Mouse (Mus musculus): ENCODE results near the gene Arhgef28. TPM values are rescaled to one million over a fixed set of nuclear protein-coding genes. Genes with fewer than 3 reads are reported as not detected.

Arhgef28 gene
- 14.7 and 15.1 TPM in 2 replicates for polyA plus RNA-seq (2016; fragmentation: Nextera tagmentation; extraction: Ambion mirVana)

GRCm38 (mm10) chr13:98205771-98206545 lies at the start of gene Arhgef28:
Arhgef28 (minus strand) TSS chr13:98206439.
- WGBS = under 1% methylated on average over 47 of the region's 76 CpGs
- H3K4me3 ChIP-seq = peak within 1 kb of the TSS; percentile 61
- peaks cover 9% of the 10 kb centered on the region for H3K4me1 ChIP-seq
- peak within 1 kb of the TSS; percentile 89 for H3K4me2 ChIP-seq (replicated peaks)
- H3K9ac ChIP-seq = peak within 1 kb of the TSS; percentile 67
- H3K27me3 ChIP-seq = peaks cover 7% of the 10 kb centered on the region; the same call in 1 of the 2 replicates
- H3K9me3 ChIP-seq = no peaks in the 10 kb centered on the region
- peak within 1 kb of the TSS; percentile 54 for H3K27ac ChIP-seq
- H3K36me3 ChIP-seq = no peaks in the 10 kb centered on the region
- ATAC-seq (ENCODE audit: insufficient number of reproducible peaks, insufficient read depth, low FRiP score, low TSS enrichment) = peak; percentile 83

- H3K9me3 ChIP-seq = no peaks in the 10 kb centered on the region
- no peaks in the 10 kb centered on the region for H3K27me3 ChIP-seq
- H3K27ac ChIP-seq = no peak overlapping the region
- no peak overlapping the region for H3K4me2 ChIP-seq (replicated peaks)
- ATAC-seq (ENCODE audit: insufficient number of reproducible peaks, insufficient read depth, low FRiP score, low TSS enrichment) = no peak
- H3K9ac ChIP-seq = no peak overlapping the region
- peaks cover 66% of the 10 kb centered on the region for H3K36me3 ChIP-seq
- no peaks in the 10 kb centered on the region for H3K4me1 ChIP-seq
- no peak overlapping the region for H3K4me3 ChIP-seq
- 74% methylated on average over 9 of the region's 9 CpGs for WGBS
These were observed 48.7 kb upstream of the Arhgef28 start for GRCm38 (mm10) chr13:98254921-98255320.

GRCm38 (mm10) chr13:98249594-98249993 lies 43.4 kb upstream of the Arhgef28 start:
- Histone ChIP-seq H3K36me3 (peaks cover 59% of the 10 kb centered on the region), H3K9me3 (no peaks in the 10 kb centered on the region), H3K4me1 (no peaks in the 10 kb centered on the region), H3K4me3 (no peak overlapping the region), H3K4me2 (replicated peaks) (no peak overlapping the region), H3K9ac (no peak overlapping the region), H3K27me3 (no peaks in the 10 kb centered on the region), H3K27ac (no peak overlapping the region)
- WGBS = 83% methylated on average over 10 of the region's 10 CpGs
- no peak for ATAC-seq (ENCODE audit: insufficient number of reproducible peaks, insufficient read depth, low FRiP score, low TSS enrichment)

GRCm38 (mm10) chr13:98245386-98245785 lies 39.1 kb upstream of the Arhgef28 start:
- ATAC-seq (ENCODE audit: insufficient number of reproducible peaks, insufficient read depth, low FRiP score, low TSS enrichment) = no peak
- no peak overlapping the region for H3K9ac ChIP-seq
- no peak overlapping the region for H3K4me3 ChIP-seq
- WGBS = 77% methylated on average over 7 of the region's 7 CpGs
- no peak overlapping the region for H3K4me2 ChIP-seq (replicated peaks)
- peaks cover 26% of the 10 kb centered on the region for H3K36me3 ChIP-seq
- no peak overlapping the region for H3K27ac ChIP-seq
- no peaks in the 10 kb centered on the region for H3K9me3 ChIP-seq
- no peaks in the 10 kb centered on the region for H3K4me1 ChIP-seq
- no peaks in the 10 kb centered on the region for H3K27me3 ChIP-seq

- Histone ChIP-seq H3K36me3 (peaks cover 19% of the 10 kb centered on the region), H3K4me2 (replicated peaks) (no peak overlapping the region), H3K27ac (no peak overlapping the region), H3K4me3 (no peak overlapping the region), H3K9ac (no peak overlapping the region), H3K4me1 (no peaks in the 10 kb centered on the region), H3K27me3 (no peaks in the 10 kb centered on the region), H3K9me3 (no peaks in the 10 kb centered on the region)
- 75% methylated on average over 5 of the region's 5 CpGs for WGBS
- ATAC-seq (ENCODE audit: insufficient number of reproducible peaks, insufficient read depth, low FRiP score, low TSS enrichment) = no peak
These were observed 38.5 kb upstream of the Arhgef28 start for GRCm38 (mm10) chr13:98244571-98245350.

- no peak overlapping the region for H3K27ac ChIP-seq
- no peaks in the 10 kb centered on the region for H3K27me3 ChIP-seq
- no peaks in the 10 kb centered on the region for H3K36me3 ChIP-seq
- H3K9me3 ChIP-seq = no peaks in the 10 kb centered on the region
- WGBS = 67% methylated on average over 9 of the region's 9 CpGs
- no peak for ATAC-seq (ENCODE audit: insufficient number of reproducible peaks, insufficient read depth, low FRiP score, low TSS enrichment)
- H3K9ac ChIP-seq = no peak overlapping the region
- H3K4me1 ChIP-seq = no peaks in the 10 kb centered on the region
- H3K4me2 ChIP-seq (replicated peaks) = no peak overlapping the region
- no peak overlapping the region for H3K4me3 ChIP-seq
These were observed 35.5 kb upstream of the Arhgef28 start for GRCm38 (mm10) chr13:98241531-98242282.

GRCm38 (mm10) chr13:98239978-98240641 lies 33.9 kb upstream of the Arhgef28 start:
- ATAC-seq (ENCODE audit: insufficient number of reproducible peaks, insufficient read depth, low FRiP score, low TSS enrichment) = no peak
- no peak overlapping the region; the same call in 1 of the 2 replicates for H3K4me2 ChIP-seq (replicated peaks)
- no peak overlapping the region for H3K4me3 ChIP-seq
- H3K36me3 ChIP-seq = no peaks in the 10 kb centered on the region
- H3K27ac ChIP-seq = no peak overlapping the region
- H3K27me3 ChIP-seq = no peaks in the 10 kb centered on the region
- H3K4me1 ChIP-seq = no peaks in the 10 kb centered on the region
- no peak overlapping the region for H3K9ac ChIP-seq
- H3K9me3 ChIP-seq = no peaks in the 10 kb centered on the region
- WGBS = 18% methylated on average over 12 of the region's 12 CpGs

- Histone ChIP-seq H3K27me3 (no peaks in the 10 kb centered on the region), H3K4me3 (no peak overlapping the region), H3K27ac (no peak overlapping the region), H3K9ac (no peak overlapping the region), H3K9me3 (no peaks in the 10 kb centered on the region), H3K36me3 (no peaks in the 10 kb centered on the region), H3K4me2 (replicated peaks) (no peak overlapping the region), H3K4me1 (no peaks in the 10 kb centered on the region)
- no peak for ATAC-seq (ENCODE audit: insufficient number of reproducible peaks, insufficient read depth, low FRiP score, low TSS enrichment)
- 81% methylated on average over 6 of the region's 6 CpGs for WGBS
These were observed 29.2 kb upstream of the Arhgef28 start for GRCm38 (mm10) chr13:98235451-98235850.

- no peaks in the 10 kb centered on the region for H3K4me1 ChIP-seq
- no peak overlapping the region for H3K9ac ChIP-seq
- no peaks in the 10 kb centered on the region for H3K36me3 ChIP-seq
- H3K27ac ChIP-seq = no peak overlapping the region
- no peaks in the 10 kb centered on the region for H3K27me3 ChIP-seq
- H3K4me2 ChIP-seq (replicated peaks) = no peak overlapping the region
- H3K9me3 ChIP-seq = no peaks in the 10 kb centered on the region
- ATAC-seq (ENCODE audit: insufficient number of reproducible peaks, insufficient read depth, low FRiP score, low TSS enrichment) = no peak
- no peak overlapping the region for H3K4me3 ChIP-seq
- WGBS = 97% methylated on average over 1 of the region's 1 CpGs
These were observed 24.3 kb upstream of the Arhgef28 start for GRCm38 (mm10) chr13:98230511-98230910.

- Histone ChIP-seq H3K4me2 (replicated peaks) (no peak overlapping the region), H3K27ac (no peak overlapping the region), H3K9ac (no peak overlapping the region), H3K9me3 (no peaks in the 10 kb centered on the region), H3K27me3 (0 out of 2 replicates have a peak, but pooled peaks cover 3% of the 10 kb centered on the region), H3K36me3 (no peaks in the 10 kb centered on the region), H3K4me1 (no peaks in the 10 kb centered on the region), H3K4me3 (no peak overlapping the region)
- no peak for ATAC-seq (ENCODE audit: insufficient number of reproducible peaks, insufficient read depth, low FRiP score, low TSS enrichment)
- 66% methylated on average over 2 of the region's 2 CpGs for WGBS
These were observed 20.0 kb upstream of the Arhgef28 start for GRCm38 (mm10) chr13:98226225-98226624.

GRCm38 (mm10) chr13:98222848-98223247 lies 16.6 kb upstream of the Arhgef28 start:
- H3K36me3 ChIP-seq = no peaks in the 10 kb centered on the region
- H3K9me3 ChIP-seq = no peaks in the 10 kb centered on the region
- 44% methylated on average over 12 of the region's 12 CpGs for whole genome bisulfite sequencing
- no peak overlapping the region for H3K4me3 ChIP-seq
- no peak for ATAC-seq (ENCODE audit: insufficient number of reproducible peaks, insufficient read depth, low FRiP score, low TSS enrichment)
- no peak overlapping the region for H3K9ac ChIP-seq
- H3K27me3 ChIP-seq = 0 out of 2 replicates have a peak, but pooled peaks cover 3% of the 10 kb centered on the region
- no peak overlapping the region for H3K4me2 ChIP-seq (replicated peaks)
- no peaks in the 10 kb centered on the region for H3K4me1 ChIP-seq
- no peak overlapping the region for H3K27ac ChIP-seq
